Mouse (Mus musculus) G1E-ER4 (cell line): ENCODE results near the gene Fam205a1. TPM values are rescaled to one million over a fixed set of nuclear protein-coding genes. Genes with fewer than 3 reads are reported as not detected.
"Not testable (repeated sequence)": the region's sequence is repeated elsewhere in the genome, so short reads cannot be mapped to it uniquely, and the experiment has no call there.

Source experiments
- GATA1 ChIP-seq: IDR thresholded peaks from one replicate; pipeline ENCODE4 v1.8.0; 2012; ENCODE audit warnings: low read length, inconsistent platforms
- polyA plus RNA-seq: library from polyadenylated mRNA; stranded (reverse); fragments of >175 nt; gene quantifications from 2 replicates; pipeline ENCODE4 v1.2.3, GENCODE M21; 2012

Fam205a1 gene
- 0.02 and 0.05 TPM in 2 replicates for polyA plus RNA-seq

DNA sequence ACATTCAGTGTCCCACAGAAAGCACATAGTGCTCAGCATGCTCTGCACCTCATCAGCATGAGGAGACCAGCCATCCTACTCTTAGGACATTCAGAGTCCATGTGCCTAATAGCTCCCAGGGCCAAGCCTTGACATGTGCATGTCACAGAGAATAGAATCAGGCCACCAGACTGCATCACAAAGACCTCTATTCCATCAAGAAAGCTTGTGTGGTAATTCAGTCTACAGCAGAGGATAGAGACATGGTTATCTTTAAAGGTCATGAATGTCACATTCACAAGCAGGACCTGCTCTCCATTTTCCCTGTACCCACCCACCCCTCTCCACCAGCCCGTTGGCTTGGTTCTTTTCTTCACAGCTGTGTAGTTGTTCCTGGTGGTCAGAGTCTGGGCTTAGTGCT, at the start of gene Fam205a1:
Gene Fam205a1, minus strand, starts transcription at position 101 of the 400 bp plus-strand sequence.
- not testable (repeated sequence) for TF ChIP-seq GATA1

DNA sequence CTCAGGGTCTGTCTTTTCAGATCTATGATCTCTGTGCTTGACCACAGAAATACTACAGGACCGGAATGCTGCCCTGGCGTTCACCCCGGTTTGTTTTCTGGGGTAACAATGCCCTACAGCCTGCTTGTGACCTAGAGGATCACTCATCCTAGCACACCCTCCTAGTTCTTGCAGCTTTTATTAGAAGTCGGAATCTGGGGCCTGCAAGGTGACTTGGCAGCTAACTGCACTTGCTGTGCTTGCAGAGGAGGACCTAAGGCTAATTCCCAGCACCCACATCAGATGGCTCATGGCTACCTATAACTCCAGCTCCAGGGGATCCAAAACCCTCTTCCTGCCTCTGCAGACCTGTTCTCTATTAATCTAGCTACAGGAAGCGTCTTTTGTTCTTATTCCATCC, 49.0 kb upstream of the Fam205a1 start:
- TF ChIP-seq GATA1, result no peak

DNA sequence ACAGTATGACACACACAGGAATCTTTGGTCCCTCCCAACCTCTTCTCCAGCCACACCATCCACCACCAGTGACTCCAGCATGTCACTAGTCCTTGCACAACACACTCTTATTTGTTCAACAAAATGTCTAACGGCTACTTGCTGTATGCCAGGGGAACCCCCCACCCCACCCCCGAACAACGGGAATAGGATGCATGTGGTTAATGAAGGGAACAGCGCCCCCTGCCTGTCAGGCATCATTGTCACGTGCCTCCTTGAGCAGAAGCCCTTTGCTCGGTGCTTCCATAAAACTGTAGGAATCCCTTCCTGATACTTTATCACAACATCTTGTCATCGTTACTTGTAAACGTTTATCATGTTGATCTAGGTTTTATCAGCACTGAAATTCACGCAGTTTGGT, 48.5 kb upstream of the Fam205a1 start:
- no peak for TF ChIP-seq GATA1

DNA sequence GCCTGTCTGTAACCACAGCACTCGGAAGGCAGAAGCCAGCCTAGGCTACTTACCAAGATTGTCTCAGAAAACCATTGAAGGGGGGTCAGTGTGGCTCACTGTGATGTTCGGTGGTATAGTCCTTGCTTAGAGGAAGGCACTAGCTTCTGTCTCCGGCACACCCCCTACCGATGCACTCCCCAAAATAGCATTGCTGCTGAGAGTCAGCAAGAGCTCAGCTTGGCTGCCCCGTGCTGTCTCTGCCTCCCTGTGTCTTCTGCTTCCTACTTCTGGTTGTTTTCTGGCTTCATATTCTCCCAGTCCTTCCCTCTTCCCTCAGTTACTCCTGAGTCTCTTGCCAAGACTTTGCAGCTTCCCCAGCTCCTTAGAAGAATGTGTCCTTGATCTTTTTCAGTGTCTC, 47.2 kb upstream of the Fam205a1 start:
- TF ChIP-seq GATA1, result no peak

- no peak for TF ChIP-seq GATA1
Observed at GRCm38 (mm10) chr4:42898914-42899313, 45.2 kb upstream of the Fam205a1 start.

- TF ChIP-seq GATA1, result no peak
Observed at GRCm38 (mm10) chr4:42895118-42895517, 41.4 kb upstream of the Fam205a1 start.

DNA sequence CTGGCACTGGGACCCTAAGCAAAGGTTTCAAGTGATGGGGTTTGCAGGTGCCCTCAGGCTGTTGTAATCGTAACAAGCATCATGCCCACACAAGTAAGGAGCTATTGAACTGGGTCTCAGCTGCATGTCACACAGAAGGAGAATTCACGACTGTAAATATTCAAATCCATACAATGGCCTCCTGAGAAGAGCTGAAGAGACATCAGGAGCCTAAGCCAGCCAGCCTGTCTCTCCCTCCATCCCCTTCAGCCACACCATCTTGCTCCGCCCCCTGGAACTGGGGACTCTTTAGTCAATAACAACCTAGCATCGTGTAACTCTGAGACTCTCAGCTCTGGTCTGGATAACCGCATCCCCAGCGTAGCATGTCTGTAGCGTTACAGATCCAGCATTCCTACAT, 37.5 kb upstream of the Fam205a1 start:
- no peak for TF ChIP-seq GATA1

- TF ChIP-seq GATA1, result no peak
Observed at GRCm38 (mm10) chr4:42888806-42889205, 35.1 kb upstream of the Fam205a1 start.

GRCm38 (mm10) chr4:42886926-42887325, 33.2 kb upstream of the Fam205a1 start:
- no peak for TF ChIP-seq GATA1

GRCm38 (mm10) chr4:42880677-42880948, 26.9 kb upstream of the Fam205a1 start:
- no peak for TF ChIP-seq GATA1

DNA sequence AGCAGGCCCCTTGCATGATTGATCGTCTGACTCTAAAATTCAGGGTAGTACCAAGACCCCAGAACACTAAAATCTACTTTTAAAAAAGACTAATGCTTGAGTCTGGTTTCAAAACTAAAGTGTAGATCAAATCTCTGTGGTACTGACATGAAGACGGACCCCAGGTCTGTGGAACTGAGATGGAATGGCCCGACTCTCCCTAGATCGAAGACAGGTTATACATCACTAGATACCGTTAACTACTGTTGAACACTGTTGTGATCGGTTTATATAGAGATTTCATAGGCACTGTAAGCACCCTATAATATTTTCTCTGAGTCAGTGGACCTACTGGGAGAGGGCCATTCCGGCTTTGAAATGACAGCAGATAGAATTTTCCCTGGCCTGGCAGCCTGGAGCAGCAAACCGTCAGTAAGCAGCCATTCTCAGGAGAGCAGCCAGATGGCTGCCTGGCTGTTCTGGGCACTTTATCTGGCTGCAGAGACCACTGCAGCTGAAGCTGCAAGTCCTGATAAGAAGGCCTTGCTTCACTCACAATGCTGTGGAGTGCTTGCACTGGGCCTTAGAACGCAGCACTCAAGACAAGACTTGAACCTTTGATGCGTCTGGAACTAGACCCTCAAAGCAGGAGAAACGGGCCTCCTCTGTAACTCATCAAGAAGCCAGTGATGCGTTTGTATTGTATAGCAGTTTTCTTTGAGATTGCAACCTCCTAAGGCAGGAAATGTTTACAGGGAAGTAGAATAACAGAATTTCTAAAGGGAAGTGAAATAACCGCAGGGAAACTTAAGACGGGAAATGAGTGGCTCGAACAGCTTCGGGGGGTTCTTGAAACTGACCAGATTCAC, 26.4 kb upstream of the Fam205a1 start:
- peak; percentile 92 for TF ChIP-seq GATA1

GRCm38 (mm10) chr4:42877657-42878056, 24.0 kb upstream of the Fam205a1 start:
- TF ChIP-seq GATA1, result no peak

DNA sequence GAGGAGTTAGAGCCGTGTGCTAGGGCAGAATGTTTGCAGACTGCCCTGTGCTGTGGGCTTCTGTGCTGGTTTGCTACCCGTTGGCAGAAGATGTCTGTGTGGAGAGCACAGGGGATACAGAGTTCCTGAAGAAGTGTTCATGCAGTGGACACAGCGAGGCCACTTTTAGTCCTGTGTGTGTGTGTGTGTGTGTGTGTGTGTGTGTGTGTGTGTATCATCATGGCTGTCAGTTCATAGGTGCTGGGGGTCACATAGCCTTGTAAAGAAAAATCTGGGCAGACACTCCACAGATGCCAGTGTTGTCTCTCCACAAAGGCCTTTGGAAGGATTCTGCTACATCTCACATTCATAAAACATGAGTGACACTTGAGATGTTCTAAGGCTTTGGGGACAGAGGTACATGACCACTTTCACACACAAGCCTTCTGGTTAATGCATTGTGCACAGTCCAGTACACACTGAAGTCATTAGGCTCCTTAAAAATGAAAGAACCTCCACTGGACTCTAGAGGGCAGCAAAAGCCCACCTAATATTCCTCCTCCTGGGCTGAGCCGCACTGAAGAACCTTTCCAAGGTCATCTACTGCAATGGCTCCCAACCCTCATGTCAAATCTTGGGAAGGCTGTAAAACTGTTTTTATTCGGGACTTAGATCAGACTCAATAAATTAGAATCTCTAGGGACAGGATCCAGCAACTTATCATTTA, 23.1 kb upstream of the Fam205a1 start:
- TF ChIP-seq GATA1, result no peak

- no peak for TF ChIP-seq GATA1
Observed at GRCm38 (mm10) chr4:42874134-42874533, 20.4 kb upstream of the Fam205a1 start, which contains the start of gene Fam205c. Fam205c (minus strand) TSS chr4:42874234.

DNA sequence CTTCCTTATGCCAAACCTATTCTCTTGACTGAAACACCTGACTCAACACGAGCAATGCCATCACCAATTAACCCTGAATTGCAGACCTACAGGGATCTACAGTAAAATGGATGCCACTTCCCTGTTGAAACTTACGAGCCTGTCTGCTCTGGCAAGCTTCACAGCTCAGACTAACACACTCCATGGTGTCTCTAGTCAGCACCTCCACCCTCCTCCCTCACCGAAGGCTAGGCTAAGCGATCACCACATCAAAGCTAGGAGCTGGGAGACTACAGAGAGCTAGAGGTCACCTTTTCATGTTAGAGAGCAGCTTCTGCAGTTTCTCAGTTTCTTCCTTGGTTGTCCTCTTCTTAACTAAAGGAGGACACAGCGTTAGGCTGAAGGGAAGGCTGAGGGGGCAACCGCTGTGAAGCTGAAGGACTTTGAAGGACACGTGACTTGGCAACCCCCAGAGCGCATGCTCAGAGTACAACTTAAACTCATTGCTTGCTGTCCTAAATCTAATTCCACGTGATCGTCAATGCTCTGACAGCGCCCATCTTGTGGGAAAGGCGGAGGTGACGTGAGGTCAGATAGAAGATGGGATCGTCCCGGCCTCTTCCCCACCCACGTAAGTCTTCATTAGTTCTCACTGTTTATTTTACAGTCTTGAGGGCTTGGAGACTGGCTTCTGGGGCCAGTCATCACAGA, 19.2 kb upstream of the Fam205a1 start:
- no peak for TF ChIP-seq GATA1

GRCm38 (mm10) chr4:42872151-42872550, 18.5 kb upstream of the Fam205a1 start:
- TF ChIP-seq GATA1, result no peak
